Mouse (Mus musculus) heart, postnatal 25 days (tissue): ENCODE results near the gene Sertad4. TPM values are rescaled to one million over a fixed set of nuclear protein-coding genes. Genes with fewer than 3 reads are reported as not detected.

Source experiments
- DNase-seq: peaks from one replicate; pipeline ENCODE4 v3.0.0; 2022; ENCODE audit warnings: low spot score
- intact Hi-C: fragments of 180-260 bp; cut with DNase I; formaldehyde crosslinking; loops from one replicate; pipeline ENCODE4 v1.15.1; 2025
- total RNA-seq, 2 experiments: library from RNA; stranded (reverse); gene quantifications; 2 replicates each; pipeline ENCODE4 v1.2.3; 2021

Gene Sertad4
- total RNA-seq, 2 experiments from 2014 or later, result 3.9 to 5.7 TPM

- DNase-seq, result no peak
- intact Hi-C loops, result no loop called here
Observed at GRCm38 (mm10) chr1:192815789-192816188, 39.8 kb downstream of the Sertad4 start.

GRCm38 (mm10) chr1:192814700-192815099 lies 40.9 kb downstream of the Sertad4 start:
- no peak for DNase-seq
- intact Hi-C loops, result no loop called here

- DNase-seq, result no peak
- intact Hi-C loops, result no loop called here
Observed at GRCm38 (mm10) chr1:192812758-192813157, 42.8 kb downstream of the Sertad4 start.

GRCm38 (mm10) chr1:192812290-192812689 lies 43.3 kb downstream of the Sertad4 start:
- intact Hi-C loops, result no loop called here
- DNase-seq, result no peak

GRCm38 (mm10) chr1:192806168-192807157 lies 49.1 kb downstream of the Sertad4 start:
- peak; percentile 29 for DNase-seq
- intact Hi-C loops, result no loop called here

- DNase-seq, result no peak
- intact Hi-C loops, result no loop called here
Observed at GRCm38 (mm10) chr1:192800338-192800737, 55.2 kb downstream of the Sertad4 start.

- intact Hi-C loops, result no loop called here
- DNase-seq, result no peak
Observed at GRCm38 (mm10) chr1:192799165-192799991, 56.2 kb downstream of the Sertad4 start.

- DNase-seq, result peak; percentile 56
- intact Hi-C loops, result no loop called here
Observed at GRCm38 (mm10) chr1:192798212-192799164, 57.1 kb downstream of the Sertad4 start.

GRCm38 (mm10) chr1:192797011-192797274 lies 58.6 kb downstream of the Sertad4 start:
- intact Hi-C loops, result no loop called here

GRCm38 (mm10) chr1:192796201-192797010 lies 59.1 kb downstream of the Sertad4 start:
- DNase-seq, result no peak
- intact Hi-C loops, result no loop called here

More at GRCm38 (mm10) chr1:192797011-192797274, 58.6 kb downstream of the Sertad4 start:
- DNase-seq, result no peak

GRCm38 (mm10) chr1:192794957-192795745 lies 60.4 kb downstream of the Sertad4 start:
- DNase-seq, result no peak
- intact Hi-C loops, result no loop called here

Other genes with a start within 250 kb of the Sertad4 start
- 1 to 10 TPM; 1.6 to 3.3 TPM for gene Hhat, start 84.5 kb downstream of the Sertad4 start, total RNA-seq
- under 1 TPM; 0.23 to 0.42 TPM for gene Syt14, start 180.0 kb upstream of the Sertad4 start, total RNA-seq